Mouse (Mus musculus): ENCODE measurements around the gene Lrrn4cl.
"Not testable (repeated sequence)": the region's sequence is repeated elsewhere in the genome, so short reads cannot be mapped to it uniquely, and the experiment has no call there.

Gene Lrrn4cl

GRCm38 (mm10) chr19:8880311-8881033, 29.9 kb downstream of the Lrrn4cl start, which contains the start of gene Uqcc3:
TSS of gene Uqcc3 (minus strand) at chr19:8880923.
- DNase-seq (ENCODE audit: low spot score in 2 of 2): peak; percentile 69 to 91

- DNase-seq (ENCODE audit: low spot score in 2 of 2): no peak
These were observed 30.4 kb downstream of the Lrrn4cl start for GRCm38 (mm10) chr19:8881034-8881392.

- DNase-seq (ENCODE audit: low spot score in 2 of 2): no peak
These were observed 33.0 kb downstream of the Lrrn4cl start, which contains the start of the genes Lbhd1 and Gm49403 for GRCm38 (mm10) chr19:8883616-8884015. TSS of gene Lbhd1 (plus strand) at chr19:8883732. TSS of gene Gm49403 (plus strand) at chr19:8883930.

GRCm38 (mm10) chr19:8886916-8887584, 36.5 kb downstream of the Lrrn4cl start:
- no peak for DNase-seq (ENCODE audit: low spot score in 2 of 2)

- no peak for DNase-seq (ENCODE audit: low spot score in 2 of 2)
These were observed 37.3 kb downstream of the Lrrn4cl start for GRCm38 (mm10) chr19:8887585-8888463.

GRCm38 (mm10) chr19:8888511-8889385, 38.2 kb downstream of the Lrrn4cl start, which contains the start of the genes 1810009A15Rik and Gm49416:
TSS of gene 1810009A15Rik (plus strand) at chr19:8888853.
TSS of gene Gm49416 (plus strand) at chr19:8888926.
- DNase-seq (ENCODE audit: low spot score in 2 of 2): peak; percentile 80 to 94

GRCm38 (mm10) chr19:8892829-8893766, 42.5 kb downstream of the Lrrn4cl start, which contains the start of gene Ints5:
TSS of gene Ints5 (plus strand) at chr19:8893005.
- DNase-seq (ENCODE audit: low spot score in 2 of 2): peak in 1 of 2 experiments; percentile 80

GRCm38 (mm10) chr19:8895397-8895960, 44.9 kb downstream of the Lrrn4cl start:
- no peak for DNase-seq (ENCODE audit: low spot score in 2 of 2)

- DNase-seq (ENCODE audit: low spot score in 2 of 2): not testable (repeated sequence)
These were observed 45.7 kb downstream of the Lrrn4cl start for GRCm38 (mm10) chr19:8896231-8896630.

- not testable (repeated sequence) for DNase-seq (ENCODE audit: low spot score in 2 of 2)
These were observed 46.8 kb downstream of the Lrrn4cl start for GRCm38 (mm10) chr19:8897211-8897864.

- DNase-seq (ENCODE audit: low spot score in 2 of 2): peak; percentile 90 to 96
These were observed 47.4 kb downstream of the Lrrn4cl start, which contains the start of gene Ganab for GRCm38 (mm10) chr19:8897865-8898495. TSS of gene Ganab (plus strand) at chr19:8898071.

GRCm38 (mm10) chr19:8898576-8898975, 48.0 kb downstream of the Lrrn4cl start:
- DNase-seq (ENCODE audit: low spot score in 2 of 2): no peak

- DNase-seq (ENCODE audit: low spot score in 2 of 2): no peak
These were observed 48.5 kb downstream of the Lrrn4cl start for GRCm38 (mm10) chr19:8899079-8899478.

- DNase-seq (ENCODE audit: low spot score in 2 of 2): no peak
These were observed 52.8 kb downstream of the Lrrn4cl start for GRCm38 (mm10) chr19:8903412-8903811.

All from left cerebral cortex, adult 9 months (tissue).